Mouse (Mus musculus) liver, embryonic 14.5 days (tissue): ENCODE results near the gene Sgms2. TPM values are rescaled to one million over a fixed set of nuclear protein-coding genes. Genes with fewer than 3 reads are reported as not detected.
"Not testable (repeated sequence)": the region's sequence is repeated elsewhere in the genome, so short reads cannot be mapped to it uniquely, and the experiment has no call there.

ENCODE experiments used
- ATAC-seq: fragments of 200-750 bp; cut with Nextera tagmentation; 2 replicates; pipeline ENCODE4 v1.8.0; 2017; ENCODE audit warnings: moderate number of reproducible peaks, mild to moderate bottlenecking, moderate library complexity; ENCODE audit not compliant: insufficient read depth
- DNase-seq, 3 experiments: peaks; one replicate each; pipeline ENCODE4 v3.0.0-alpha.2; 2012 to 2013; ENCODE audit warnings: low read depth in 3 of 3, low spot score in 3 of 3
- H3K27ac ChIP-seq: fragments of 300-500 bp; sonication (generic); 2 replicates; pipeline ENCODE4 v1.5.1; 2014; ENCODE audit warnings: moderate library complexity, mild to moderate bottlenecking, control low read depth, inconsistent platforms
- H3K27me3 ChIP-seq: fragments of 300-500 bp; sonication (generic); 2 replicates; pipeline ENCODE4 v1.6.1; 2014; ENCODE audit warnings: mild to moderate bottlenecking, low read length, moderate library complexity; ENCODE audit not compliant: control insufficient read depth, insufficient read depth
- H3K36me3 ChIP-seq: fragments of 300-500 bp; sonication (generic); replicated peaks from 2 replicates; pipeline ENCODE4 v1.6.1; 2014; ENCODE audit warnings: low read depth; ENCODE audit not compliant: control insufficient read depth, insufficient read depth
- H3K4me1 ChIP-seq, 2 experiments: fragments of 200-500 bp in 1 of 2; fragments of 300-500 bp in 1 of 2; sonication (generic) in 1 of 2; replicated peaks; 2 replicates each; pipeline ENCODE4 v1.6.1; 2012 to 2014; ENCODE audit warnings: antibody characterized with exemption in 1 of 2, inconsistent platforms in 1 of 2, low read length in 1 of 2; ENCODE audit not compliant: control insufficient read depth in 2 of 2, insufficient read depth in 2 of 2
- H3K4me2 ChIP-seq: fragments of 300-500 bp; sonication (generic); 2 replicates; pipeline ENCODE4 v1.6.1; 2014; ENCODE audit warnings: low read depth, mild to moderate bottlenecking, control low read depth, moderate library complexity
- H3K4me3 ChIP-seq, 2 experiments: fragments of 200-500 bp in 1 of 2; fragments of 300-500 bp in 1 of 2; sonication (generic) in 1 of 2; 2 replicates each; pipeline ENCODE4 v1.5.1; 2012 to 2014; ENCODE audit warnings: low read depth in 2 of 2, low read length in 2 of 2, mild to moderate bottlenecking in 2 of 2, control low read depth in 1 of 2, inconsistent platforms in 1 of 2, moderate library complexity in 1 of 2; ENCODE audit not compliant: insufficient read depth in 1 of 2
- H3K9ac ChIP-seq: fragments of 300-500 bp; sonication (generic); replicated peaks from 2 replicates; pipeline ENCODE4 v1.6.1; 2014; ENCODE audit warnings: mild to moderate bottlenecking, control low read depth, moderate library complexity
- H3K9me3 ChIP-seq: fragments of 300-500 bp; sonication (generic); 2 replicates; pipeline ENCODE4 v1.6.1; 2016; ENCODE audit warnings: low read length, mixed read lengths; ENCODE audit not compliant: control insufficient read depth
- CTCF ChIP-seq: IDR thresholded peaks from 2 replicates; pipeline ENCODE4 v1.5.1; 2016; ENCODE audit warnings: antibody characterized with exemption, low read depth, control low read depth
- EP300 ChIP-seq: IDR thresholded peaks from 2 replicates; pipeline ENCODE4 v1.6.1; 2016; ENCODE audit warnings: antibody characterized with exemption, low read depth
- WGBS: fragments of 180-500 bp; shearing (Covaris S2); extraction: QIAGEN DNeasy Blood & Tissue Kit; methylation state at CpG from one replicate; pipeline ENCODE4 v1.1.7; 2014; ENCODE audit not compliant: insufficient replicate concordance; 5-methylcytosine and 5-hydroxymethylcytosine counted together
- polyA plus RNA-seq, 2 experiments: library from polyadenylated mRNA; depleted of rRNA in 1 of 2; stranded (reverse) in 1 of 2; unstranded in 1 of 2; fragments of >200 nt; fragmentation: Nextera tagmentation in 1 of 2; extraction: Ambion mirVana in 1 of 2; gene quantifications; 2 replicates each; pipeline versions ENCODE4 v1.2.1 to v1.2.3; 2012 to 2014

The Sgms2 gene
- polyA plus RNA-seq, 2 experiments: 1.6 to 3.6 TPM

DNA sequence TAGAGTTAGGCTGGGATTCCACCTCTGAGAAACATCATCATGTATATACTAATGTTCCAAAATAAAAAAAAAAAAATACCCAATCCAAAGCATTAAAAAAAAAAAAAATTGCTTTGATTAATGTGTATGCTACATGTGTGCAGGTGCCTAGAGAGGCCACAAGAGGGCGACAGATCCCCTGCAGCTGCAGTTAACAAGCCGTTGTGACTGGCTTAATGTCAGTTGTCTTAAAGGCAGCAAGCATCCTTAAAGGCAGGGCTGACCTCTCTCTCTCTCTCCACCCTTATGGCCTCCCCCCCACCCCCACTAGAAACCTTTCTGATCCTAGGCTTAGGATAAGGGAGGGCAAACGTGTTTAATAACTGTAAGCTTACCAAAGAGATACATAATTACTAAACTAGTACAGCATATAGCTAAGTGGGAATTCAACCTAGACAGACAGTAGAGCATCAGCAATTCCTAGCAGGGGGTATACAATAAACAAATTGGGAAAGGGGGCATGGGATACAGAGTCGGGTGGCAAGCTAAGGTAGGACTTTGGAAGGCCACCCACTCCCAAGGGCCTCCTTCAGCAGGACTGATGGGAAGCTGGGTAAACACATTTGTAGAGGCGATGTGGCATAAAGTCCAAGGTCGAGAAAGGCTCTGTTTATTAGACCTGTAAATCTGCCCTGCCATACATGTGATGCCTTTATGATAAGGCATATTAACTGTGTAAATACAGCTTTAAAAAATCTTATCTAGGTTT, 143.2 kb downstream of the Sgms2 start:
- Histone ChIP-seq H3K4me1 (no peaks in the 10 kb centered on the region), H3K9ac (no peak overlapping the region), H3K4me2 (no peak overlapping the region), H3K27ac (no peak overlapping the region), H3K4me3 (no peak overlapping the region), H3K9me3 (no peaks in the 10 kb centered on the region), H3K27me3 (no peaks in the 10 kb centered on the region), H3K36me3 (no peaks in the 10 kb centered on the region)
- TF ChIP-seq CTCF (peak; percentile 81), EP300 (no peak)
- 46% methylated on average over 6 of the region's 6 CpGs for WGBS
- ATAC-seq (no peak; the same call in 1 of the 2 replicates), DNase-seq (no peak)

DNA sequence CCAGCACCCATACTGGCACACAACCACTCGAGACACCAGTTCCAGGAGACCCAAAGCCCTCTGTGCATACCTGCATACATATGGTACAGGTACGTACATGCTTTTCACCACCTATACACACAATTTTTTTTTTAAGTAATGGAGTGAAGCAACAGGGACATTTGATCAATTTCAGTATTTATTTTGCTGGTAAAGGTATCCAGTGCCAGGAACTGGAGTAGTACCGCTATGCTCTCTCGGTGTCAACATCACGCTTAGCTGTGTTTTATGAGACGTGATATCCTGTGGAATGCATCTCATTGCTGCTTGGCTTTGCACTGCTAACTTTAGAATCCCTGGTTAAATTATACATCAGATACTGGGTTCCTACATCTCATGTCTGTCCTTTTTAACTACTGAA, 145.3 kb downstream of the Sgms2 start:
- no peak for TF ChIP-seq EP300
- no peak for TF ChIP-seq CTCF
- Histone ChIP-seq H3K27me3 (no peaks in the 10 kb centered on the region), H3K36me3 (no peaks in the 10 kb centered on the region), H3K4me1 (no peaks in the 10 kb centered on the region), H3K27ac (no peak overlapping the region), H3K9me3 (no peaks in the 10 kb centered on the region), H3K9ac (no peak overlapping the region), H3K4me3 (no peak overlapping the region), H3K4me2 (no peak overlapping the region)
- DNase-seq: no peak
- no peak for ATAC-seq
- 76% methylated on average over 6 of the region's 6 CpGs for WGBS

DNA sequence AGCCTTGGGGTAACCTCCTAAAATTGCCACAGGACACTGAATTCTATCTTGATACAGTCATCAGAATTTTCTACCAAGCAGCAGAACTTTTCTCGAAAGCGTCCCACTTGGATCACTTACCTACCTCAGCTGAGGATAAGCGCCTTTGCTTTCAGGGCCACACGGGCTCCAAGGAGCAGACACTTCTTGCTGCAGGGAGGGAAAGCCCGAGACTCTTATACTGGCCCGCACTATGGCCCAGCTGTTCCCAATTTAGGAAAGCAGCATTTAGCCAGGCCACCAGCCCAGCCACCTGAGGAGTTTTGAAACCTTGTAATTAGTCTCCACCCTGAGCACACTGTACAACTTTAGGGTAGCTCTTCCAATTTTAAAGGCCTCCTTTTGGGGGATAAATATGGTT, 147.9 kb downstream of the Sgms2 start:
- H3K9me3 ChIP-seq: no peaks in the 10 kb centered on the region
- H3K4me1 ChIP-seq: no peaks in the 10 kb centered on the region
- TF ChIP-seq CTCF (no peak), EP300 (no peak)
- H3K27me3 ChIP-seq: no peaks in the 10 kb centered on the region
- ATAC-seq: no peak
- no peak overlapping the region for H3K9ac ChIP-seq
- 72% methylated on average over 6 of the region's 6 CpGs for WGBS
- H3K4me3 ChIP-seq: no peak overlapping the region
- H3K27ac ChIP-seq: no peak overlapping the region
- H3K4me2 ChIP-seq: no peak overlapping the region
- no peak for DNase-seq
- no peaks in the 10 kb centered on the region for H3K36me3 ChIP-seq

DNA sequence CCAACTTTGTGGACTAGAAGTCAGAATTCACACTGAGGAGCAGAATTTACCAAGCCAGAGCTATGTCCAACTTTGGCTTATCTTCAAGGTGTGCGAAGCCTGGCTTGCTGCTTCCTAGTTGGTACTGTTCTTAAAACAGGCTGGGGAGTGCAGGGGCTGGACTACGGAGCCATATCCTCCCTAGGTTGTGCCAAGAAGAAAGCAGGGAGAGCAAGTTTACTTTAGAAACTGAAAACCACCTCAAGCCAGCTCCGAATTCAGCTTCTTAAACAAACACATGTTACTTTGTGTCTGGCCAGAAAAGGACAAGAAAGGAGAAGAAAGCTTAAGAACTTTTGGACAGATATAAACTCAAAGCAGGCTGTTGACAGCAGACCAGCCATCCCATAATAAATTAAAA, 150.3 kb downstream of the Sgms2 start:
- H3K4me1 ChIP-seq: no peaks in the 10 kb centered on the region
- H3K4me2 ChIP-seq: no peak overlapping the region
- H3K36me3 ChIP-seq: no peaks in the 10 kb centered on the region
- H3K9me3 ChIP-seq: no peaks in the 10 kb centered on the region
- DNase-seq: no peak
- WGBS: 53% methylated on average over 3 of the region's 3 CpGs
- H3K27ac ChIP-seq: no peak overlapping the region
- no peak for ATAC-seq
- no peak for TF ChIP-seq EP300
- no peak overlapping the region for H3K9ac ChIP-seq
- H3K27me3 ChIP-seq: no peaks in the 10 kb centered on the region
- no peak overlapping the region for H3K4me3 ChIP-seq

DNA sequence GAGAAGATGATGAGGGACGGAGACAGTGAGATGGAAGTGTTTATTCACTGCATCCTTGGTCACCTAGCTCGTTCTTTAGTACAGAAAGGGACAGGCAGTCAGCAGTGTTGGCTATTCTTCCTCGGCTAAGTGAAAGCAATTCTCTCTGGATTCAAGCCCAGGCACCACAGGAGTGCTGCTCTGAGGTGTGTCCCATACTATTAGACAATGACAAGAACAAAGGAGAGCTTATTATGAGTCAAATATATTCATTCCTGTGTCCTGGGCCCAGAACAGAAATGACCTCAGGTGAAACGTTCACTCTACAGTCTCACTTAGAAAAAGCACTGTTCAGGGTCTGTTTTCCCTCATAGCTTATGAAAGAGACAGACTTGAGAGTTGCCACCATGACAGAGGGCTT, 151.9 kb downstream of the Sgms2 start:
- WGBS: 62% methylated on average over 4 of the region's 4 CpGs
- Histone ChIP-seq H3K27ac (no peak overlapping the region), H3K36me3 (no peaks in the 10 kb centered on the region), H3K4me1 (peaks cover 0 to 3% of the 10 kb centered on the region in 2 experiments; a peak in 1 of 4 replicates), H3K9ac (no peak overlapping the region), H3K27me3 (no peaks in the 10 kb centered on the region), H3K4me3 (no peak overlapping the region), H3K9me3 (no peaks in the 10 kb centered on the region), H3K4me2 (no peak overlapping the region)
- DNase-seq (no peak), ATAC-seq (no peak)
- no peak for TF ChIP-seq CTCF
- TF ChIP-seq EP300: no peak

DNA sequence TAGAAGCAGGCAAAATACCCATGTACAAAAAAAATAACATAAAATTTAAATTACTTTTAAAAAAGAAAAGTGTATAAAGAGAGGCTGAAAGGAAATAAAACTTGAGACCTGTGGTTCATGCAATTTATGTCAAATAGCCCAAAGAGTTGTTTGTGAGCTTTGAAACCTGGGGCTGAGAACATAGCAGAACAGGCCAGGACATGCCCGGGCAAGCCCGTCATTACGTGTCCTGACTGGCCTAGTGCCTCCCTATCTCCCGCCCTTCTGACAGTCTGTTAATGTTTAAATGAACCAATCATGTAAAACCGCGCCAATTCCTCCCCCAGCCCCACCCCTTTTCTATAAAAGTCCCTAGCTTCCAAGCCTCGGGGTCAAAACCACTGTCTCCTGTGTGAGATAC, 153.5 kb downstream of the Sgms2 start:
- ATAC-seq, H3K9me3 ChIP-seq, H3K4me2 ChIP-seq, H3K4me1 ChIP-seq, H3K27me3 ChIP-seq, H3K27ac ChIP-seq, DNase-seq, H3K9ac ChIP-seq, H3K36me3 ChIP-seq, H3K4me3 ChIP-seq: not testable (repeated sequence)
- 64% methylated on average over 5 of the region's 7 CpGs for WGBS
